Mouse (Mus musculus) MEL (cell line): ENCODE data around the gene Ablim1. TPM values are rescaled to one million over a fixed set of nuclear protein-coding genes. Genes with fewer than 3 reads are reported as not detected.

Experiments used
- DNase-seq: peaks from one replicate; pipeline ENCODE4 v3.0.0; 2011; ENCODE audit warnings: low read depth, low spot score
- H3K27ac ChIP-seq: 2 replicates; pipeline ENCODE4 v1.5.1; 2012; ENCODE audit warnings: low read depth, mild to moderate bottlenecking, control low read depth, low read length, moderate library complexity; ENCODE audit not compliant: control insufficient read depth
- H3K27me3 ChIP-seq, 2 experiments: fragments of 150-350 bp in 1 of 2; sonication (generic) in 1 of 2; 2 replicates each; pipeline ENCODE4 v1.6.1; 2012; ENCODE audit warnings: low read length in 2 of 2, mild to moderate bottlenecking in 2 of 2, improper control_type of control experiment in 1 of 2, moderate library complexity in 1 of 2; ENCODE audit not compliant: insufficient read depth in 2 of 2, control insufficient read depth in 1 of 2
- H3K36me3 ChIP-seq, 2 experiments: 2 replicates each; pipeline ENCODE4 v1.6.1; 2012 to 2014; ENCODE audit warnings: low read length in 2 of 2, improper control_type of control experiment in 1 of 2, inconsistent platforms in 1 of 2, mild to moderate bottlenecking in 1 of 2; ENCODE audit not compliant: insufficient read depth in 2 of 2, control insufficient read depth in 1 of 2
- H3K4me1 ChIP-seq, 2 experiments: fragments of 150-350 bp in 1 of 2; sonication (generic) in 1 of 2; 2 replicates each; pipeline ENCODE4 v1.6.1; 2012; ENCODE audit warnings: low read length in 2 of 2, improper control_type of control experiment in 1 of 2, mild to moderate bottlenecking in 1 of 2; ENCODE audit not compliant: insufficient read depth in 2 of 2, control insufficient read depth in 1 of 2
- H3K4me3 ChIP-seq, 2 experiments: fragments of 150-350 bp in 1 of 2; sonication (generic) in 1 of 2; 2 replicates each; pipeline ENCODE4 v1.5.1; 2012; ENCODE audit warnings: low read depth in 2 of 2, low read length in 2 of 2, mild to moderate bottlenecking in 2 of 2, moderate library complexity in 2 of 2, control low read depth in 1 of 2, improper control_type of control experiment in 1 of 2; ENCODE audit not compliant: control insufficient read depth in 1 of 2, insufficient read depth in 1 of 2
- H3K79me2 ChIP-seq: 2 replicates; pipeline ENCODE4 v1.6.1; 2012; ENCODE audit warnings: mild to moderate bottlenecking, low read length, moderate library complexity; ENCODE audit not compliant: control insufficient read depth, poor library complexity, insufficient read depth
- H3K9ac ChIP-seq: 2 replicates; pipeline ENCODE4 v1.6.1; 2012; ENCODE audit warnings: low read depth, mild to moderate bottlenecking, control low read depth, low read length, moderate library complexity; ENCODE audit not compliant: control insufficient read depth, poor library complexity, severe bottlenecking
- H3K9me3 ChIP-seq: fragments of 150-350 bp; sonication (generic); replicated peaks from 2 replicates; pipeline ENCODE4 v1.6.1; 2012; ENCODE audit warnings: mild to moderate bottlenecking, low read length, improper control_type of control experiment, moderate library complexity; ENCODE audit not compliant: insufficient read depth
- BHLHE40 ChIP-seq: IDR thresholded peaks from 2 replicates; pipeline ENCODE4 v1.6.1; 2012; ENCODE audit warnings: low read depth, mild to moderate bottlenecking, inconsistent platforms, low read length, improper control_type of control experiment, borderline replicate concordance
- CHD1 ChIP-seq: IDR thresholded peaks from 2 replicates; pipeline ENCODE4 v1.6.1; 2012; ENCODE audit warnings: low read depth, mild to moderate bottlenecking, inconsistent platforms, low read length, improper control_type of control experiment
- CHD2 ChIP-seq: IDR thresholded peaks from 2 replicates; pipeline ENCODE4 v1.6.1; 2011; ENCODE audit warnings: low read length, improper control_type of control experiment
- E2F4 ChIP-seq: IDR thresholded peaks from 2 replicates; pipeline ENCODE4 v1.6.1; 2011; ENCODE audit warnings: low read depth, low read length, improper control_type of control experiment, borderline replicate concordance
- ETS1 ChIP-seq: IDR thresholded peaks from 2 replicates; pipeline ENCODE4 v1.6.1; 2012; ENCODE audit warnings: low read depth, mild to moderate bottlenecking, inconsistent platforms, low read length, improper control_type of control experiment, moderate library complexity
- GABPA ChIP-seq: IDR thresholded peaks from 2 replicates; pipeline ENCODE4 v1.6.1; 2012; ENCODE audit warnings: low read depth, mild to moderate bottlenecking, inconsistent platforms, low read length, improper control_type of control experiment, moderate library complexity
- GATA1 ChIP-seq: IDR thresholded peaks from 2 replicates; pipeline ENCODE4 v1.6.1; 2011; ENCODE audit warnings: low read depth, low read length, improper control_type of control experiment
- JUND ChIP-seq: IDR thresholded peaks from 2 replicates; pipeline ENCODE4 v1.6.1; 2011; ENCODE audit warnings: low read depth, mild to moderate bottlenecking, improper control_type of control experiment, low read length
- KAT2A ChIP-seq: conservative IDR thresholded peaks from 2 replicates; pipeline ENCODE4 v1.6.1; 2012; ENCODE audit warnings: low read depth, low read length, improper control_type of control experiment, inconsistent platforms
- MAFK ChIP-seq: IDR thresholded peaks from 2 replicates; pipeline ENCODE4 v1.6.1; 2011; ENCODE audit warnings: low read depth, mild to moderate bottlenecking, low read length, improper control_type of control experiment, borderline replicate concordance
- MAX ChIP-seq: IDR thresholded peaks from 2 replicates; pipeline ENCODE4 v1.6.1; 2011; ENCODE audit warnings: low read length, improper control_type of control experiment
- MAZ ChIP-seq: IDR thresholded peaks from 2 replicates; pipeline ENCODE4 v1.6.1; 2012; ENCODE audit warnings: low read depth, mild to moderate bottlenecking, inconsistent platforms, low read length, improper control_type of control experiment
- MEF2A ChIP-seq: IDR thresholded peaks from 2 replicates; pipeline ENCODE4 v1.6.1; 2014; ENCODE audit warnings: low read depth, mild to moderate bottlenecking, inconsistent platforms, low read length, improper control_type of control experiment; ENCODE audit not compliant: poor library complexity, insufficient replicate concordance, severe bottlenecking; ENCODE audit errors: extremely low read depth
- MXI1 ChIP-seq: IDR thresholded peaks from 2 replicates; pipeline ENCODE4 v1.6.1; 2011; ENCODE audit warnings: mild to moderate bottlenecking, low read depth, low read length, improper control_type of control experiment
- MYB ChIP-seq: IDR thresholded peaks from 2 replicates; pipeline ENCODE4 v1.6.1; 2011; ENCODE audit warnings: mild to moderate bottlenecking, low read depth, low read length, improper control_type of control experiment
- NRF1 ChIP-seq: IDR thresholded peaks from 2 replicates; pipeline ENCODE4 v1.6.1; 2014; ENCODE audit warnings: low read depth, mild to moderate bottlenecking, inconsistent platforms, low read length, improper control_type of control experiment, moderate library complexity; ENCODE audit not compliant: poor library complexity, insufficient read depth, severe bottlenecking
- POLR2A ChIP-seq, 2 experiments: IDR thresholded peaks; 2 replicates each; pipeline ENCODE4 v1.6.1; 2011 to 2012; ENCODE audit warnings: low read length in 2 of 2, mild to moderate bottlenecking in 2 of 2, control low read depth in 1 of 2, improper control_type of control experiment in 1 of 2, low read depth in 1 of 2, moderate library complexity in 1 of 2; ENCODE audit not compliant: control insufficient read depth in 1 of 2, insufficient read depth in 1 of 2, poor library complexity in 1 of 2
- POLR2AphosphoS5 ChIP-seq: IDR thresholded peaks from 2 replicates; pipeline ENCODE4 v1.6.1; 2012; ENCODE audit warnings: low read depth, borderline replicate concordance, mild to moderate bottlenecking, inconsistent platforms, low read length, moderate library complexity, mixed read lengths
- RAD21 ChIP-seq: IDR thresholded peaks from 2 replicates; pipeline ENCODE4 v1.6.1; 2011; ENCODE audit warnings: mild to moderate bottlenecking, low read depth, low read length, improper control_type of control experiment
- RCOR1 ChIP-seq: IDR thresholded peaks from 2 replicates; pipeline ENCODE4 v1.6.1; 2012; ENCODE audit warnings: low read depth, mild to moderate bottlenecking, inconsistent platforms, low read length, improper control_type of control experiment
- TAL1 ChIP-seq: IDR thresholded peaks from 2 replicates; pipeline ENCODE4 v1.6.1; 2012; ENCODE audit warnings: mild to moderate bottlenecking, inconsistent platforms, low read length, moderate library complexity, mixed read lengths
- TBP ChIP-seq: IDR thresholded peaks from 2 replicates; pipeline ENCODE4 v1.8.0; 2011; ENCODE audit warnings: low read depth, low read length, improper control_type of control experiment
- UBTF ChIP-seq: IDR thresholded peaks from 2 replicates; pipeline ENCODE4 v1.6.1; 2012; ENCODE audit warnings: low read depth, mild to moderate bottlenecking, inconsistent platforms, low read length, improper control_type of control experiment, moderate library complexity, borderline replicate concordance; ENCODE audit not compliant: insufficient read depth
- USF1 ChIP-seq: IDR thresholded peaks from 2 replicates; pipeline ENCODE4 v1.6.1; 2014; ENCODE audit warnings: low read depth, mild to moderate bottlenecking, inconsistent platforms, low read length, improper control_type of control experiment, moderate library complexity
- ZMIZ1 ChIP-seq: IDR thresholded peaks from 2 replicates; pipeline ENCODE4 v1.6.1; 2012; ENCODE audit warnings: low read depth, mild to moderate bottlenecking, inconsistent platforms, low read length, improper control_type of control experiment, moderate library complexity
- ZNF384 ChIP-seq: IDR thresholded peaks from 2 replicates; pipeline ENCODE4 v1.6.1; 2012; ENCODE audit warnings: low read depth, mild to moderate bottlenecking, inconsistent platforms, low read length, improper control_type of control experiment
- polyA plus RNA-seq, 2 experiments: library from polyadenylated mRNA; stranded (reverse) in 1 of 2; unstranded in 1 of 2; fragments of >175 nt in 1 of 2; fragments of >200 nt in 1 of 2; gene quantifications; 2 replicates each; pipeline versions ENCODE4 v1.2.1 to v1.2.4; 2012; ENCODE audit warnings: low replicate concordance in 2 of 2, low read depth in 1 of 2; ENCODE audit not compliant: insufficient read length in 2 of 2, insufficient read depth in 1 of 2, missing spikeins in 1 of 2
- total RNA-seq: library from RNA; depleted of rRNA; stranded (reverse); fragments of 300-350 nt; gene quantifications from 2 replicates; pipeline ENCODE4 v1.2.3, GENCODE M21; 2012

Gene Ablim1
- total and polyA plus RNA-seq, 3 experiments, result not detected

DNA sequence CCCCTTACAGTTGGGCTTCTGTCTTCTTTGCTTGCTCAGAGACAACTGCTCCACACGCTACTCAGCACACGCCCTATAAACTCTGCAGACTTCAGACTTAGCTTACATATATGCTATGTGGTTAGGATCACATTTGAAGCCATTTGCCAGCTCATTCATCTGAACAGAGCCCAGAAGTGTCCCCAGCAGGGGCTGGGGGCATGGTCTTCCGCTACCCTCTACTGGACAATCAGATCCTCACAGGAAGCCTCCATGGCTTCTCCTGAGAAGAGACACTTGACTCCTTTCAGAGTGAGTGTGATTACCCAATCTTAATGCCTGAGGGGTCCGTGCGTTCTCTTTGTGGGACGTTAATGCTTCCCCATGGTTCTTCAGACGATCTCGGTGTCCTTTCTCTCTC is 59.6 kb downstream of the Ablim1 start:
- no peaks in the 10 kb centered on the region for H3K79me2 ChIP-seq
- H3K36me3 ChIP-seq, result no peaks in the 10 kb centered on the region
- no peaks in the 10 kb centered on the region for H3K9me3 ChIP-seq
- peaks cover 5 to 9% of the 10 kb centered on the region in 2 experiments; a peak in 3 of 4 replicates for H3K27me3 ChIP-seq
- H3K4me1 ChIP-seq, result no peaks in the 10 kb centered on the region
- no peak overlapping the region for H3K27ac ChIP-seq
- H3K4me3 ChIP-seq, result no peak overlapping the region
- TF ChIP-seq MAX, result no peak
- TF ChIP-seq RCOR1, result no peak
- no peak for TF ChIP-seq TBP
- TF ChIP-seq MXI1, result no peak
- no peak for TF ChIP-seq GATA1
- no peak for TF ChIP-seq NRF1
- no peak for TF ChIP-seq JUND
- TF ChIP-seq ETS1, result no peak
- no peak for TF ChIP-seq POLR2A (IDR thresholded peaks at IDR 0.05; ENCODE audit: control insufficient read depth in 1 of 2, insufficient read depth in 1 of 2, low read depth in 1 of 2, low read length in 2 of 2, poor library complexity in 1 of 2)
- TF ChIP-seq KAT2A, result no peak
- no peak for TF ChIP-seq POLR2AphosphoS5
- no peak for TF ChIP-seq MAFK
- TF ChIP-seq MYB, result no peak
- no peak for TF ChIP-seq E2F4
- TF ChIP-seq UBTF, result no peak
- TF ChIP-seq ZNF384, result no peak
- TF ChIP-seq CHD1, result no peak
- no peak for TF ChIP-seq MAZ
- TF ChIP-seq TAL1, result no peak
- no peak for DNase-seq
- no peak overlapping the region for H3K9ac ChIP-seq

DNA sequence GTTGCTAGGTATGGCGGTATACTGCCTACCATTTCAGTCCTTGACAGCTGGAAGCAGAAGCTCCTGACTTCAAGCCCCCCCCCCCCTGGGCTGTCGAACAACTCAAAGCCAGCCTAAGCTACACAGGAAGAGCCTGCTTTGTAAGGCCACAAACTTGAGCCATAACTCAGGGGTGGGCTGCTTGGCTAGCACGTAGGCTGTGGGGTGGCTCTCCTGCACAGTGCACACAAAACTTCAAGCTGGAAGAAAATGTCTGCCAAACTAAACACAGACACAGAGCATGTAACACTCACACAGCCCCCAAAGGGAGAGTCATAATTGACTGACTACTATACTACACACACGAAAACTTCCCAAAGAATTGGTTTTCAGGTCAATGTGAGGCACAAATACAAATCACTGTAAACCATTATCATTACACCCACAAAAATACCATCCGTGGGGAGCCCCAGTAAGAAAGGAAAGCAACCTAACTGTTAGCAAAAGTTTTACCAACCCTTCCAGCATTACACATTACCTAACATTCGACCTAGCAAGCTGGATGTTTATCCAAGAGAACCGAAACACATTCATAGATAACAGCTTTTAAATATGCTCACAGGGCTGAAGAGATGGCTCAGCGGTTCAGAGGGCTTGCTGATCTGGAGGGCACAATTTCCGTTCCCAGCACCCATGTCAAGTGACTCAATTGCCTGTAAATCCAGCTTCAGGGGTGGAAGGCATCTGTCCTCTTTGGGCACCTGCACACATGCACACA is 61.8 kb downstream of the Ablim1 start:
- H3K9me3 ChIP-seq, result no peaks in the 10 kb centered on the region
- no peak for TF ChIP-seq RAD21
- TF ChIP-seq GABPA, result no peak
- no peak for TF ChIP-seq KAT2A
- TF ChIP-seq CHD2, result no peak
- TF ChIP-seq BHLHE40, result no peak
- TF ChIP-seq UBTF, result no peak
- no peak for TF ChIP-seq MAZ
- no peak for TF ChIP-seq USF1
- no peak for TF ChIP-seq ZMIZ1
- TF ChIP-seq TAL1, result no peak
- no peak for TF ChIP-seq RCOR1
- TF ChIP-seq MEF2A, result no peak
- no peak for TF ChIP-seq POLR2AphosphoS5
- no peak overlapping the region for H3K4me3 ChIP-seq
- no peaks in the 10 kb centered on the region for H3K4me1 ChIP-seq
- H3K79me2 ChIP-seq, result no peaks in the 10 kb centered on the region
- H3K27me3 ChIP-seq, result peaks cover 2 to 9% of the 10 kb centered on the region in 2 experiments; a peak in 3 of 4 replicates
- H3K36me3 ChIP-seq, result no peaks in the 10 kb centered on the region
- no peak overlapping the region for H3K9ac ChIP-seq
- no peak for DNase-seq
- H3K27ac ChIP-seq, result no peak overlapping the region
